Mouse (Mus musculus) intestine, embryonic 14.5 days (tissue): ENCODE measurements around the gene Fgd5. TPM values are rescaled to one million over a fixed set of nuclear protein-coding genes. Genes with fewer than 3 reads are reported as not detected.
A peak's percentile ranks its signal among the peaks of the same experiment; 100 is the strongest.
"Not testable (repeated sequence)": the region's sequence is repeated elsewhere in the genome, so short reads cannot be mapped to it uniquely, and the experiment has no call there.

Experiments
- ATAC-seq: fragments of 200-750 bp; cut with Nextera tagmentation; replicated peaks from 2 replicates; pipeline ENCODE4 v1.8.0; 2017; ENCODE audit warnings: low read depth, moderate number of reproducible peaks, moderate TSS enrichment, moderate library complexity; ENCODE audit not compliant: low FRiP score, low TSS enrichment
- DNase-seq: peaks from one replicate; pipeline ENCODE4 v3.0.0-alpha.2; 2018; ENCODE audit warnings: low spot score
- H3K27ac ChIP-seq: fragments of 300-500 bp; sonication (generic); 2 replicates; pipeline ENCODE4 v1.5.1; 2014; ENCODE audit warnings: low read depth, mild to moderate bottlenecking, control low read depth
- H3K27me3 ChIP-seq: fragments of 300-500 bp; sonication (generic); replicated peaks from 2 replicates; pipeline ENCODE4 v1.6.1; 2014; ENCODE audit warnings: low read length, control low read depth; ENCODE audit not compliant: control insufficient read depth, insufficient read depth
- H3K36me3 ChIP-seq: fragments of 300-500 bp; sonication (generic); 2 replicates; pipeline ENCODE4 v1.6.1; 2014; ENCODE audit warnings: low read length, control low read depth; ENCODE audit not compliant: control insufficient read depth, insufficient read depth
- H3K4me1 ChIP-seq: fragments of 300-500 bp; sonication (generic); replicated peaks from 2 replicates; pipeline ENCODE4 v1.6.1; 2014; ENCODE audit warnings: low read length, control low read depth, mixed read lengths; ENCODE audit not compliant: control insufficient read depth, insufficient read depth
- H3K4me2 ChIP-seq: fragments of 300-500 bp; sonication (generic); 2 replicates; pipeline ENCODE4 v1.6.1; 2014; ENCODE audit warnings: low read length
- H3K4me3 ChIP-seq: fragments of 300-500 bp; sonication (generic); 2 replicates; pipeline ENCODE4 v1.5.1; 2014; ENCODE audit warnings: low read depth, low read length, control low read depth, mixed read lengths
- H3K9ac ChIP-seq: fragments of 300-500 bp; sonication (generic); 2 replicates; pipeline ENCODE4 v1.6.1; 2014; ENCODE audit warnings: mild to moderate bottlenecking, low read length
- H3K9me3 ChIP-seq: fragments of 300-500 bp; sonication (generic); 2 replicates; pipeline ENCODE4 v1.6.1; 2016; ENCODE audit warnings: low read length, control low read depth; ENCODE audit not compliant: control insufficient read depth
- WGBS: fragments of 180-500 bp; shearing (Covaris S2); extraction: QIAGEN DNeasy Blood & Tissue Kit; methylation state at CpG from one replicate; pipeline ENCODE4 v1.1.7; 2014; 5-methylcytosine and 5-hydroxymethylcytosine counted together
- polyA plus RNA-seq: library from polyadenylated mRNA; unstranded; fragments of >200 nt; fragmentation: Nextera tagmentation; extraction: Ambion mirVana; gene quantifications from 2 replicates; pipeline ENCODE4 v1.2.1, GENCODE M21; 2014

Fgd5 gene
- polyA plus RNA-seq = 5.5 and 6.4 TPM in 2 replicates

DNA sequence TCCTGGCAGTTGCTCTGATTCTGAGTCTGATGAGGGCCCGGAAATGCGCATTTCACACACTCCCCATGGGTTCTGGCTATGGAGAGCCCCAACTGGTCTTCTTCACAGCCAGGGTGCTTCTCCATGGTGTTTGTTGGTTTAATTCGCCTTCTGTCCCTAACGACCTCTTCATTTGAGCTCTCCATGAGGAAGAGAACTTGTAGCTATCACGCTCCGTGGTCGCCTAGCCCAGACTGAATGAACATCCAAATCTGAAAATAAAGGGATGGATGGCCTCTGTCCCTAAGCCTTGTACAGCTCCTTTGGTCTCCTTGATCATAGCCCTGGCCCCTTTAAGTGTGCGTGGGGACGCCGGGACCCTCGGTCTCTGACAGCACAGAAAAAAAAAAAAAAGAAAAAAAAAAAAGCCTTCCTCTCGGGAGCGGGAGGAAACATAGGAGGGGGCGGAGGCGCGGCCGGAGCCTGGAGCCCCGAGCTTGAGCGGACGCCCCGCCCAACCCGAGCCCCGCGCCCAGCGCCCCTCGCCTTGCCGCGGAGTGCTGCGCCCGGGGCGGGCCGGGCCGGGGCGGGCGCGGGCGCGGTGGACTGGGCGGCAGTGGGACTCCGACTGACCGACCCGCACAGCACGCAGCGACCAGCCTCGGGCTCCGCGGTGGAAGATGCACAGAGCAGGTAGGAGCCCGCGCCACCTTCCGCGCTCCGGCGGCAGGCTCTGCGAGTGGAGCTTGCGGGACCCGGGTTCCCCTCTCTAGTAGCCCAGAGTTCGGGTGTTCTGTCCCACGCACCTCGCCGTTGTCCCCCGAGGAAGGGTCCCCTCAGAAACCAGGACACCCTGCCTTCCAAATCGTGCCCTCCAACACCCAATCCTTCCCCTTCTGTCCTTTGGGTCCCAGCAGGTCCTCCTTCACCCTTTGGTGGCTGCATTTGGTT lies at the start of gene Fgd5:
Fgd5 (plus strand) TSS at position 508 of the 930 bp plus-strand sequence.
- Histone ChIP-seq H3K4me2 (peak within 1 kb of the TSS; percentile 94), H3K27ac (no peak within 1 kb of the TSS), H3K27me3 (peaks cover 40% of the 10 kb centered on the region), H3K9me3 (no peaks in the 10 kb centered on the region), H3K4me3 (peak within 1 kb of the TSS; percentile 46), H3K4me1 (0 out of 2 replicates have a peak, but pooled peaks cover 2% of the 10 kb centered on the region), H3K9ac (peak within 1 kb of the TSS; percentile 31), H3K36me3 (no peaks in the 10 kb centered on the region)
- WGBS = 1% methylated on average over 49 of the region's 62 CpGs
- ATAC-seq (peak; percentile 63), DNase-seq (peak; percentile 67)

DNA sequence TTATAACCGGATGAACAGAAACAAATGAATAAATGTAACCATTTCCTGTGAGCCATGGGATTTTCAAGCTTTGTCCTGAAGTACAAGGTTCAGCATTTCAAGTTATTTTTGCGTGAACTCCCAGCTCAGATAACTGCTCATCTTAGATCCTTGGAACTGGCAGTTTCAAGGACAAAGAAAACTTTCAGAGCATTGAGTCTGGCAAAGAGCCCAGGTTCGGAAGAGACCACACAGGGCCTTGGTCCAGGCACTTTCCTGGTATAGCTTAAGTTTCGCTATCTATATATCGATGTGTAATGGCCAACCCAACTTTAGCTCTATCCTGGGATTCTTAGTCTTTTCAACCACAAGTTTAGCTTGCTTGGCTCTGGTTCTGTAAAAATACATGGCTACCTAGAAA lies 47.4 kb upstream of the Fgd5 start:
- Histone ChIP-seq H3K4me1 (peaks cover 4% of the 10 kb centered on the region; the same call in 1 of the 2 replicates), H3K27ac (no peak overlapping the region), H3K9ac (no peak overlapping the region), H3K36me3 (no peaks in the 10 kb centered on the region), H3K9me3 (no peaks in the 10 kb centered on the region), H3K4me2 (no peak overlapping the region), H3K4me3 (no peak overlapping the region), H3K27me3 (no peaks in the 10 kb centered on the region)
- no peak for ATAC-seq
- 54% methylated on average over 5 of the region's 5 CpGs for WGBS
- no peak for DNase-seq

DNA sequence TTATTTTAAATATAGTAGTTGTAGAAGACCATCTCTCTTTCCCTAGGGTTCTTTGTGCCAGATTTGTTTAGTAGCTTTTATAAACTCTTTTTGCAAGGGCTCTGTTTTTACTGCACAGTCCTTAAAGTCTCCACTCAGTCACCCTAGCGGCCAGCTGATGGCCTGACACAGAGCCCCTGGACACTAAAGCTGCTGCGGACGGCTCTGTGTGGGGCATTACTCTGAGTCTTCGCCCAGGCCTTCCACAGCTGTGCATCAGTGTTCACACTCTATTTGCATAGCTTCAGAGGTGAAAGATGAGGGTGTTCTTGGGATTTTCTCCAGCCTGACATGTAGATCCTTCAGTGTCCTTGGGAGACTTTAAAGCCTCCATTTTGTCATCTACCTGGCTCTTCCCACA lies 40.2 kb upstream of the Fgd5 start:
- H3K9me3 ChIP-seq = no peaks in the 10 kb centered on the region
- no peak overlapping the region for H3K27ac ChIP-seq
- H3K36me3 ChIP-seq = no peaks in the 10 kb centered on the region
- H3K4me3 ChIP-seq = no peak overlapping the region
- 54% methylated on average over 4 of the region's 4 CpGs for WGBS
- H3K4me2 ChIP-seq = no peak overlapping the region
- no peaks in the 10 kb centered on the region for H3K4me1 ChIP-seq
- DNase-seq (no peak), ATAC-seq (no peak)
- no peaks in the 10 kb centered on the region for H3K27me3 ChIP-seq
- H3K9ac ChIP-seq = no peak overlapping the region

DNA sequence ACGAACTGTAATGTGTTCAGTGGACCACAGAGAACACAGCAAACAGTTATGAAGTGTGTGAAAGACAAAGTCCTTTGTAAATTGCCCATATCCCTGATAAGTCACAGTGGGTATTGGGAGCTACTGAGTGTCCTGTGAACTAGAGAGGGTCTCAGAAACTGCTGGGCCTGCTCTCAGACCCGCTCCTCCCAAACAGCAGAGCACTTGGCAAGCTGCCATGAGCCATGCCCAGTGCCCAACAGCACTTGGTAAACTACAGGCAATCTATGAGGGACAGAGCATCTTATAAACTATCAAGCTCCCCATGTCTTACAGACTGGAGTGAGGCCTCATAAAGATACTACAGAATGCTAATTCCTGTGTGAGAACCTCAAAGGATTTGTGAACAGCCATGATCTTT lies 30.3 kb upstream of the Fgd5 start:
- Histone ChIP-seq H3K27ac (no peak overlapping the region), H3K27me3 (no peaks in the 10 kb centered on the region), H3K36me3 (no peaks in the 10 kb centered on the region), H3K9me3 (no peaks in the 10 kb centered on the region), H3K4me3 (no peak overlapping the region), H3K4me2 (no peak overlapping the region), H3K9ac (no peak overlapping the region), H3K4me1 (no peaks in the 10 kb centered on the region)
- no peak for ATAC-seq
- DNase-seq = no peak
- WGBS = 70% methylated on average over 2 of the region's 2 CpGs

DNA sequence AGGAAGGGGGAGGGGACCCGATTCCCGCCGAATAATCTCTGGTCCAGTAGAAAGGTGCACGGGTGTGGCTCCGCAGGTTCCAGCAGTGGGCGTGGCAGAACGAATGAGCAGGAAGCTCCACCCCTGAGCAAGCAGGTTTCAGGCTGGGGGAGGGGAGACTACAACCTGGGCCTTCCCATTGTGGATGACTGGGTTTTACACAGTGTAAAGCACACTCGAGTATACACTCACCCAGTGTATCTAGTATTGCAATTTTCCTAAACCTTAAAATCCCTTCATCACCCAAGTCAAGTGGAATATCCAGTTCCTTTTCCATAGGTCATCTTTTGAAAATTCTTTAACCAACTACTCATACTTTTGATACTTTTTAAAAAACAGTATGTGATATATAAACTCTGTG lies 20.7 kb upstream of the Fgd5 start:
- H3K27ac ChIP-seq, H3K27me3 ChIP-seq, ATAC-seq, H3K9me3 ChIP-seq, H3K36me3 ChIP-seq, H3K4me2 ChIP-seq, H3K9ac ChIP-seq, DNase-seq, H3K4me3 ChIP-seq: not testable (repeated sequence)
- H3K4me1 ChIP-seq = peaks cover 13% of the 10 kb centered on the region
- 25% methylated on average over 1 of the region's 8 CpGs for WGBS

DNA sequence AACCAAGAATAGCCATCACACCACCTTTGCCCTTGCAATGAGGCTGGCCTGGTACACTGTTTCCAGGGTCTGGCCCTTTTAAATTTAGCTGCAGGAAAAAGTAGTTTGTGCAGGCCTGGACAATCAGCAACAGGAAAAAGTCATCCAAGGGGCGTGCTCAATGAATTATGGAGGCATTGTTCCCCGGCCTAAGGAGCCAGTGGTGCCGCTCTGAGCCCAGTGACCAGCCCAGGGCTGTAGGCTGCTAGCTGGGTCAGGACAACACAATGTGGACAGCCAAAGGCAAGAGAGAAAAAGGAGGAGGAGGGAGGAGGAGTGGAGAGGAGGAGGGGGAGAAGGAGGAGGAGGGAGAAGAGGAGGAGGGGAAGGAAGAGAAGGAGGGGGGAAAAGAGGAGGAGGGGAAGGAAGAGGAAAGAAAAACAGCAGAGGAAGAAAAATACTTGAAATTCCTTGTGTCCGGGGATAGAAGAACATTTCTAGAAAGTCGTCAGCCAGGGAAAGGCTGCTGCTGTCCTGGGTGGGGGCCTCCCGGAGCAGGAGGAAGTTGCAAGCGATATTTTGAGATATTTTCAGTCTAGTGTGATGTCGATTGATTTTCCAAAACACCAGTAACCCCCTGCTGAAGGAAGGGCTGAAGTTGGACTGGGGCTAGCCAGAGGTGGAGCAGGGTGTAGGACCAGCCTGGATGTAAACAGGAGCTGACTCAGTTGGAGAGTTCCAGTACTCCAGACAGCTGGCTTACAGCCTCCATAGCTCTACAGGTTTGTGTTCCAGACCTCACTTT lies 18.5 kb upstream of the Fgd5 start:
- Histone ChIP-seq H3K4me3 (no peak overlapping the region), H3K4me2 (peak overlapping the region; percentile 36), H3K4me1 (peaks cover 25% of the 10 kb centered on the region), H3K27ac (peak overlapping the region; percentile 54; the same call in 1 of the 2 replicates), H3K27me3 (peaks cover 9% of the 10 kb centered on the region; the same call in 1 of the 2 replicates), H3K9ac (no peak overlapping the region), H3K9me3 (no peaks in the 10 kb centered on the region), H3K36me3 (no peaks in the 10 kb centered on the region)
- no peak for DNase-seq
- WGBS = 24% methylated on average over 8 of the region's 8 CpGs
- no peak for ATAC-seq

DNA sequence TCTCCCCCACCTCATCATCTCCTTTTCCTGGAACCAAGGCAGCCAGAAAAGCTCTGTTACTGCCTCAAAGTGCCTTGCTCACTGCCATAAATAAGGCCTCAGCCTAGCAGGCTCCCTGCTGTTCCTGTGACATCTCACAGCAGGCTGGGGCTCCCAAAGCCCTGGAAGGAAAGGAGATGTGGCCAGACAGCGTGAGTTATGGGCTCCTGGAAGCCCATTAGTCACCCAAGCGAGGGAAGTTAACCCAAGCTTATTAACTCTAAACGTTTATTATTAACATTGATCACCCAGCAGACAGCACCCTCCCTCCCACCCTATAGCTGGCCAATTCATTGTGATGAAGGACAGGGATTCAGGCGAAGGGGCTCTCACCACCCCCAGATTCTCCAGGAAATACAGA lies 15.2 kb upstream of the Fgd5 start:
- no peak overlapping the region for H3K4me3 ChIP-seq
- 0 out of 2 replicates have a peak, but pooled peaks cover 5% of the 10 kb centered on the region for H3K27me3 ChIP-seq
- no peaks in the 10 kb centered on the region for H3K9me3 ChIP-seq
- ATAC-seq = peak; percentile 59; the same call in 1 of the 2 replicates
- DNase-seq = peak; percentile 62
- 16% methylated on average over 4 of the region's 4 CpGs for WGBS
- H3K9ac ChIP-seq = no peak overlapping the region
- no peak overlapping the region for H3K4me2 ChIP-seq
- H3K4me1 ChIP-seq = peaks cover 25% of the 10 kb centered on the region
- H3K27ac ChIP-seq = no peak overlapping the region
- H3K36me3 ChIP-seq = no peaks in the 10 kb centered on the region

DNA sequence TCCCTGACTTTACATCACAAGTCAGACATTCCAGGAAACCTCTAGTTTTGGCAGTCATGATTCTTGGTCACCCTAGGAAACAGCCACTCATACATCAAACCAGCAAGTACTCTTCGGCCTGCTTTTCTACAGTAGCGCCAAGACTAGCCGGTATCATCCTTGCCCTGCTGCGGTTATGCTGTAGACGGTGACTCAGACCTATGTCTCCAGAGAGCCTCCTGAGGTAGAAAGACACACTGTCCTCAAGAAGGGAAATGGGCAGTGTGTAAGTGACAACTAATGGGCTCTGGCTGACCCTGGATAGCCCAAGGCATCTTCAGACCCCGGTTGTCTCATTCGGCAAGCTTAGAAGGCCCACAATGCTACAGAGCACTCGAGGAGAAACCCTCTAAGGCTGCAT lies 13.6 kb upstream of the Fgd5 start:
- Histone ChIP-seq H3K4me3 (no peak overlapping the region), H3K36me3 (no peaks in the 10 kb centered on the region), H3K9ac (no peak overlapping the region), H3K4me2 (no peak overlapping the region), H3K9me3 (no peaks in the 10 kb centered on the region), H3K27me3 (0 out of 2 replicates have a peak, but pooled peaks cover 2% of the 10 kb centered on the region), H3K4me1 (peaks cover 21% of the 10 kb centered on the region), H3K27ac (no peak overlapping the region)
- ATAC-seq (no peak), DNase-seq (no peak)
- 81% methylated on average over 8 of the region's 8 CpGs for WGBS
